Mouse (Mus musculus) 3T3-L1 (cell line): ENCODE measurements around the gene Polr1b.
A peak's percentile ranks its signal among the peaks of the same experiment; 100 is the strongest.

Experiments used
- DNase-seq: peaks from one replicate; pipeline ENCODE4 v3.0.0-alpha.2; 2015; ENCODE audit warnings: low read depth, low spot score

Gene Polr1b

GRCm38 (mm10) chr2:129116368-129116739 lies 15.6 kb downstream of the Polr1b start:
- DNase-seq = no peak

- no peak for DNase-seq
Observed at GRCm38 (mm10) chr2:129118061-129118460, 17.3 kb downstream of the Polr1b start.

GRCm38 (mm10) chr2:129121986-129122385 lies 21.2 kb downstream of the Polr1b start:
- DNase-seq = no peak

GRCm38 (mm10) chr2:129129412-129129929 lies 28.7 kb downstream of the Polr1b start, which contains the start of gene Chchd5:
Gene Chchd5, plus strand, starts transcription at chr2:129129700.
- DNase-seq = peak; percentile 100

GRCm38 (mm10) chr2:129129987-129130545 lies 29.3 kb downstream of the Polr1b start:
- no peak for DNase-seq

GRCm38 (mm10) chr2:129130776-129131175 lies 30.0 kb downstream of the Polr1b start:
- DNase-seq = no peak

GRCm38 (mm10) chr2:129132231-129132630 lies 31.4 kb downstream of the Polr1b start:
- peak; percentile 49 for DNase-seq

- peak; percentile 91 for DNase-seq
Observed at GRCm38 (mm10) chr2:129133006-129133805, 32.4 kb downstream of the Polr1b start.

GRCm38 (mm10) chr2:129139906-129140305 lies 39.1 kb downstream of the Polr1b start:
- DNase-seq = no peak

GRCm38 (mm10) chr2:129148836-129149235 lies 48.0 kb downstream of the Polr1b start:
- no peak for DNase-seq

GRCm38 (mm10) chr2:129150386-129150785 lies 49.6 kb downstream of the Polr1b start:
- no peak for DNase-seq

GRCm38 (mm10) chr2:129151111-129151510 lies 50.3 kb downstream of the Polr1b start:
- no peak for DNase-seq

GRCm38 (mm10) chr2:129152751-129153150 lies 52.0 kb downstream of the Polr1b start:
- peak; percentile 46 for DNase-seq

GRCm38 (mm10) chr2:129164815-129165214 lies 64.0 kb downstream of the Polr1b start:
- DNase-seq = no peak

- DNase-seq = peak; percentile 77
Observed at GRCm38 (mm10) chr2:129166466-129167463, 66.0 kb downstream of the Polr1b start.

GRCm38 (mm10) chr2:129173386-129173785 lies 72.6 kb downstream of the Polr1b start:
- DNase-seq = no peak

- peak; percentile 83 for DNase-seq
Observed at GRCm38 (mm10) chr2:129174474-129174873, 73.7 kb downstream of the Polr1b start.

GRCm38 (mm10) chr2:129175636-129176035 lies 74.8 kb downstream of the Polr1b start:
- peak; percentile 87 for DNase-seq
